Comparison of ENCODE assay signal across 23 mouse cellular contexts in genomic region chr9:102373886-102374285, GRCm38 (mm10). TPM values are rescaled to one million over a fixed set of nuclear protein-coding genes. Genes with fewer than 3 reads are reported as not detected.
DNase-seq lines count a peak whose midpoint lies in the region; ATAC-seq lines count a peak whose summit lies in the region.
"Had no signal": no experiment of that assay in that cellular context is flagged by ENCODE, and none has a peak within 500 bp of the region (broad histone marks: within the 10 kb centered on the region; RNA-seq: fewer than 3 reads in every experiment).

No protein-coding gene starts in this region.

- no peak overlapping the region for H3K27ac ChIP-seq in forebrain, embryonic 11.5 days (ENCODE audit: low read depth, low read length)
- no peak overlapping the region for H3K27ac ChIP-seq in forebrain, embryonic 14.5 days (ENCODE audit: low read depth, low read length)
- H3K27ac ChIP-seq in heart, embryonic 10.5 days: no peak overlapping the region
- no peak overlapping the region for H3K27ac ChIP-seq in midbrain, embryonic 11.5 days (ENCODE audit: low read depth, low read length)
- H3K27ac ChIP-seq in midbrain, embryonic 14.5 days (replicated peaks; ENCODE audit: low read depth, low read length): no peak overlapping the region
- H3K27ac ChIP-seq in limb, embryonic 10.5 days: no peak overlapping the region
- no peak overlapping the region for H3K27ac ChIP-seq in hindbrain, embryonic 11.5 days (ENCODE audit: low read depth, low read length)
- H3K27ac ChIP-seq: embryonic facial prominence, embryonic 10.5 days; embryonic facial prominence, embryonic 12.5 days; forebrain, embryonic 15.5 days had no signal

- peak; percentile 37 for DNase-seq in forebrain, embryonic 11.5 days (ENCODE audit: low spot score)
- no peak for DNase-seq in forebrain, embryonic 14.5 days (ENCODE audit: low spot score)
- peak; percentile 63 for DNase-seq in heart, embryonic 10.5 days (ENCODE audit: low spot score)
- DNase-seq in heart, postnatal 25 days (ENCODE audit: low spot score): no peak
- peak; percentile 56 for DNase-seq in midbrain, embryonic 11.5 days (ENCODE audit: low spot score, missing footprints)
- DNase-seq in midbrain, embryonic 14.5 days: no peak
- DNase-seq in limb, embryonic 10.5 days (ENCODE audit: low spot score): peak; percentile 21
- DNase-seq in hindbrain, embryonic 11.5 days (ENCODE audit: low spot score): no peak
- DNase-seq: adrenal gland, adult 2 months; adrenal gland, postnatal 10 days; adrenal gland, postnatal 25 days; cerebellum, adult 11 months; cerebellum, adult 18-20 months; cerebellum, adult 8-10 months; cerebellum, adult 9-11 months; cerebellum, postnatal 14 days; cerebellum, postnatal 36 days; forebrain, postnatal 0 days had no signal

- 87% methylated on average over 5 of the region's 5 CpGs for WGBS in forebrain, embryonic 11.5 days
- 90% methylated on average over 5 of the region's 5 CpGs for WGBS in forebrain, embryonic 14.5 days
- 72% methylated on average over 5 of the region's 5 CpGs for WGBS in heart, embryonic 10.5 days
- WGBS in midbrain, embryonic 11.5 days: 91% methylated on average over 5 of the region's 5 CpGs
- 91% methylated on average over 5 of the region's 5 CpGs for WGBS in midbrain, embryonic 14.5 days
- 87% methylated on average over 5 of the region's 5 CpGs for WGBS in limb, embryonic 10.5 days
- WGBS in hindbrain, embryonic 11.5 days: 89% methylated on average over 5 of the region's 5 CpGs

- no peak for ATAC-seq in forebrain, embryonic 11.5 days (replicated peaks; ENCODE audit: low FRiP score)
- ATAC-seq in forebrain, embryonic 14.5 days: no peak
- ATAC-seq in midbrain, embryonic 11.5 days (ENCODE audit: low FRiP score): no peak
- ATAC-seq in midbrain, embryonic 14.5 days (ENCODE audit: low FRiP score, low TSS enrichment): no peak
- ATAC-seq in hindbrain, embryonic 11.5 days (ENCODE audit: low FRiP score): no peak
- ATAC-seq: forebrain, embryonic 15.5 days; forebrain, postnatal 0 days had no signal

- H3K27me3 ChIP-seq in forebrain, embryonic 11.5 days (ENCODE audit: control insufficient read depth, insufficient read depth, low read length): no peaks in the 10 kb centered on the region
- H3K27me3 ChIP-seq in forebrain, embryonic 14.5 days (replicated peaks; ENCODE audit: control insufficient read depth, insufficient read depth, low read length): no peaks in the 10 kb centered on the region
- no peaks in the 10 kb centered on the region for H3K27me3 ChIP-seq in heart, embryonic 10.5 days (ENCODE audit: insufficient read depth, poor library complexity, severe bottlenecking)
- H3K27me3 ChIP-seq in midbrain, embryonic 11.5 days (ENCODE audit: control insufficient read depth, insufficient read depth, low read length): no peaks in the 10 kb centered on the region
- H3K27me3 ChIP-seq in midbrain, embryonic 14.5 days (ENCODE audit: control insufficient read depth, insufficient read depth, low read length): no peaks in the 10 kb centered on the region
- H3K27me3 ChIP-seq in limb, embryonic 10.5 days (ENCODE audit: low read depth, poor library complexity, severe bottlenecking): no peaks in the 10 kb centered on the region
- H3K27me3 ChIP-seq in hindbrain, embryonic 11.5 days (ENCODE audit: control insufficient read depth, insufficient read depth, low read length): no peaks in the 10 kb centered on the region
- H3K27me3 ChIP-seq: embryonic facial prominence, embryonic 12.5 days; forebrain, embryonic 15.5 days had no signal

- no peak overlapping the region for H3K4me2 ChIP-seq in forebrain, embryonic 11.5 days (ENCODE audit: low read depth, low read length, severe bottlenecking)
- no peak overlapping the region for H3K4me2 ChIP-seq in forebrain, embryonic 14.5 days (ENCODE audit: low read length)
- no peak overlapping the region for H3K4me2 ChIP-seq in midbrain, embryonic 11.5 days
- H3K4me2 ChIP-seq in midbrain, embryonic 14.5 days (ENCODE audit: low read length): no peak overlapping the region
- no peak overlapping the region for H3K4me2 ChIP-seq in hindbrain, embryonic 11.5 days (replicated peaks; ENCODE audit: low read depth, low read length)
- H3K4me2 ChIP-seq: embryonic facial prominence, embryonic 12.5 days; forebrain, embryonic 15.5 days had no signal

- H3K36me3 ChIP-seq in forebrain, embryonic 11.5 days (ENCODE audit: control insufficient read depth, insufficient read depth, low read length): no peaks in the 10 kb centered on the region
- H3K36me3 ChIP-seq in forebrain, embryonic 14.5 days (ENCODE audit: control insufficient read depth, insufficient read depth, low read length): no peaks in the 10 kb centered on the region
- no peaks in the 10 kb centered on the region for H3K36me3 ChIP-seq in heart, embryonic 10.5 days
- no peaks in the 10 kb centered on the region for H3K36me3 ChIP-seq in midbrain, embryonic 11.5 days (ENCODE audit: control insufficient read depth, insufficient read depth, low read length)
- no peaks in the 10 kb centered on the region for H3K36me3 ChIP-seq in midbrain, embryonic 14.5 days (ENCODE audit: control insufficient read depth, insufficient read depth, low read length)
- H3K36me3 ChIP-seq in limb, embryonic 10.5 days: no peaks in the 10 kb centered on the region
- no peaks in the 10 kb centered on the region for H3K36me3 ChIP-seq in hindbrain, embryonic 11.5 days (ENCODE audit: control insufficient read depth, insufficient read depth, low read length)
- H3K36me3 ChIP-seq: embryonic facial prominence, embryonic 10.5 days; embryonic facial prominence, embryonic 12.5 days; forebrain, embryonic 15.5 days had no signal

- H3K4me1 ChIP-seq in forebrain, embryonic 11.5 days (replicated peaks; ENCODE audit: control insufficient read depth, insufficient read depth, low read length): no peaks in the 10 kb centered on the region
- no peaks in the 10 kb centered on the region for H3K4me1 ChIP-seq in forebrain, embryonic 14.5 days (ENCODE audit: control insufficient read depth, insufficient read depth, low read length)
- no peaks in the 10 kb centered on the region for H3K4me1 ChIP-seq in heart, embryonic 10.5 days
- no peaks in the 10 kb centered on the region for H3K4me1 ChIP-seq in midbrain, embryonic 11.5 days (ENCODE audit: control insufficient read depth, insufficient read depth, low read length)
- 0 out of 2 replicates have a peak, but pooled peaks cover 4% of the 10 kb centered on the region for H3K4me1 ChIP-seq in midbrain, embryonic 14.5 days (ENCODE audit: control insufficient read depth, insufficient read depth, low read length)
- no peaks in the 10 kb centered on the region for H3K4me1 ChIP-seq in limb, embryonic 10.5 days
- no peaks in the 10 kb centered on the region for H3K4me1 ChIP-seq in hindbrain, embryonic 11.5 days (replicated peaks; ENCODE audit: control insufficient read depth, insufficient read depth, low read length)
- H3K4me1 ChIP-seq: forebrain, embryonic 15.5 days had no signal

- no peak overlapping the region for H3K9ac ChIP-seq in forebrain, embryonic 11.5 days (ENCODE audit: low read length)
- no peak overlapping the region for H3K9ac ChIP-seq in forebrain, embryonic 14.5 days (ENCODE audit: low read length)
- H3K9ac ChIP-seq in midbrain, embryonic 11.5 days (ENCODE audit: low read length): no peak overlapping the region
- no peak overlapping the region for H3K9ac ChIP-seq in midbrain, embryonic 14.5 days (replicated peaks; ENCODE audit: low read length)
- H3K9ac ChIP-seq in hindbrain, embryonic 11.5 days (ENCODE audit: low read depth, low read length): no peak overlapping the region
- H3K9ac ChIP-seq: embryonic facial prominence, embryonic 12.5 days; forebrain, embryonic 15.5 days; forebrain, postnatal 0 days had no signal

- no peaks in the 10 kb centered on the region for H3K9me3 ChIP-seq in forebrain, embryonic 11.5 days (ENCODE audit: control insufficient read depth, low read length)
- no peaks in the 10 kb centered on the region for H3K9me3 ChIP-seq in forebrain, embryonic 14.5 days (replicated peaks; ENCODE audit: control insufficient read depth, low read length)
- no peaks in the 10 kb centered on the region for H3K9me3 ChIP-seq in heart, embryonic 10.5 days
- no peaks in the 10 kb centered on the region for H3K9me3 ChIP-seq in midbrain, embryonic 11.5 days (ENCODE audit: control insufficient read depth, low read length)
- no peaks in the 10 kb centered on the region for H3K9me3 ChIP-seq in midbrain, embryonic 14.5 days (ENCODE audit: control insufficient read depth, low read length)
- H3K9me3 ChIP-seq in limb, embryonic 10.5 days (replicated peaks): no peaks in the 10 kb centered on the region
- no peaks in the 10 kb centered on the region for H3K9me3 ChIP-seq in hindbrain, embryonic 11.5 days (ENCODE audit: control insufficient read depth, low read length)
- H3K9me3 ChIP-seq: embryonic facial prominence, embryonic 10.5 days; embryonic facial prominence, embryonic 12.5 days; forebrain, embryonic 15.5 days had no signal

- no peak overlapping the region for H3K4me3 ChIP-seq in forebrain, embryonic 11.5 days (ENCODE audit: low read depth, low read length)
- H3K4me3 ChIP-seq in forebrain, embryonic 14.5 days (ENCODE audit: low read depth, low read length): no peak overlapping the region
- H3K4me3 ChIP-seq in heart, embryonic 10.5 days: no peak overlapping the region
- H3K4me3 ChIP-seq in midbrain, embryonic 11.5 days (ENCODE audit: low read depth, low read length): no peak overlapping the region
- no peak overlapping the region for H3K4me3 ChIP-seq in midbrain, embryonic 14.5 days (replicated peaks; ENCODE audit: low read depth, low read length)
- no peak overlapping the region for H3K4me3 ChIP-seq in limb, embryonic 10.5 days
- H3K4me3 ChIP-seq in hindbrain, embryonic 11.5 days (ENCODE audit: low read depth, low read length): no peak overlapping the region
- H3K4me3 ChIP-seq: embryonic facial prominence, embryonic 10.5 days; embryonic facial prominence, embryonic 12.5 days; forebrain, embryonic 15.5 days had no signal

- intact Hi-C loops in heart, postnatal 25 days (cut with DNase I): no loop called here

RNA-seq across cellular contexts. Expression of gene Ephb1, which starts 19.4 kb away (rescaled TPM):
- 19.8 and 19.9 TPM in 2 replicates for polyA plus RNA-seq in forebrain, embryonic 11.5 days (2014; fragmentation: Nextera tagmentation; extraction: Ambion mirVana)
- 27.8 and 32.5 TPM in 2 replicates for polyA plus RNA-seq in forebrain, embryonic 14.5 days (2014; fragmentation: Nextera tagmentation; extraction: Ambion mirVana)
- 0.52 and 1.3 TPM in 2 replicates for polyA plus RNA-seq in heart, embryonic 10.5 days (2016; fragmentation: Nextera tagmentation; extraction: Ambion mirVana)
- total RNA-seq in heart, postnatal 25 days (2021): 10 to 100 TPM; 19.5 to 21.0 TPM
- polyA plus RNA-seq in midbrain, embryonic 11.5 days (2014; fragmentation: Nextera tagmentation; extraction: Ambion mirVana): 17.8 and 18.8 TPM in 2 replicates
- polyA plus RNA-seq in midbrain, embryonic 14.5 days (2014; fragmentation: Nextera tagmentation; extraction: Ambion mirVana): 93.9 and 96.1 TPM in 2 replicates
- polyA plus RNA-seq in limb, embryonic 10.5 days (2016; fragmentation: Nextera tagmentation; extraction: Ambion mirVana): 1.1 and 1.2 TPM in 2 replicates
- 16.5 and 18.3 TPM in 2 replicates for polyA plus RNA-seq in hindbrain, embryonic 11.5 days (2014; fragmentation: Nextera tagmentation; extraction: Ambion mirVana)
- total RNA-seq: common myeloid progenitor, adult 5-6 weeks; MEL had no signal

Comparison
In these comparisons a context has a peak if more than half of its experiments do, and no peak if none do; other contexts are left out.
1. DNase-seq: peak in forebrain, embryonic 11.5 days (single experiment), heart, embryonic 10.5 days (single experiment), midbrain, embryonic 11.5 days (single experiment) and limb, embryonic 10.5 days (single experiment); none in forebrain, embryonic 14.5 days (single experiment), heart, postnatal 25 days (single experiment), midbrain, embryonic 14.5 days (single experiment) and hindbrain, embryonic 11.5 days (single experiment).